19 mouse cellular contexts compared by ENCODE assay signal in the genomic region with DNA sequence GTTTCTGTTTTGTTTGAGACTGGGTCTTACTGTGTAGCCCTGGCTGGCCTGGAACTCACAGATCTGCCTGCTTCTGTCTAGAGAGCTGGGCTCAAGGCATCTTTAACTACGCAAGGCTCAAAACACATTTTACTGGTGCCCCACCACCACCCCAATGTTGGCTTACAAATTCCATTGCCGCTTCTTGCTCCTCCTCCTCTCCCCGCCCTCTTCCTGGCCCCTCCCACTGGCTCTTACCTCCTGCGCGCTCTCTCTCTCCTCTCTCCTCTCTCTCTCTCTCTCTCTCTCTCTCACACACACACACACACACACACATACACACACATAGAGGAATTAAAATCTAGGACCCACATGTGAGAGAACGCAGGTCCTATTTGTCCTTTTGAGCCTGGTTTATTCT. TPM values are rescaled to one million over a fixed set of nuclear protein-coding genes. Genes with fewer than 3 reads are reported as not detected.
DNase-seq lines count a peak whose midpoint lies in the region.
"Had no signal": no experiment of that assay in that cellular context is flagged by ENCODE, and none has a peak within 500 bp of the region (broad histone marks: within the 10 kb centered on the region; RNA-seq: fewer than 3 reads in every experiment).

No protein-coding gene starts in this region.

- peak; percentile 62 for DNase-seq in 416B (ENCODE audit: low read depth)
- DNase-seq in CD4-positive helper T cell, adult 2 months (ENCODE audit: low read depth, low spot score): peak; percentile 52
- peak; percentile 56 for DNase-seq in ZHBTc4 (ENCODE audit: low read depth, low spot score)
- no peak for DNase-seq in urinary bladder, postnatal 25 days (ENCODE audit: low spot score)
- DNase-seq in layer of hippocampus, postnatal 36 days: no peak
- no peak for DNase-seq in adipocyte (ENCODE audit: low spot score)
- DNase-seq: adrenal gland, postnatal 10 days; adrenal gland, postnatal 36 days; cerebellum, adult 18-20 months; cerebellum, adult 9-10 months; forebrain, postnatal 0 days; gastrocnemius, adult 2 months; gastrocnemius, postnatal 14 days; heart, adult 11 months had no signal

RNA-seq across cellular contexts. Expression of a gene that starts 18.9 kb away (rescaled TPM):
- not detected for total RNA-seq in layer of hippocampus, postnatal 36 days (2021)
- total RNA-seq: adrenal gland, adult 18-20 months; adrenal gland, postnatal 10 days; adrenal gland, postnatal 36 days; forebrain, postnatal 0 days; gastrocnemius, adult 2 months; gastrocnemius, postnatal 14 days; gastrocnemius, postnatal 4 days; heart, adult 8-10 months; heart, postnatal 25 days; hematopoietic stem cell, adult 5-6 weeks had no signal

RNA-seq across cellular contexts. Expression of a gene that starts 19.1 kb away (rescaled TPM):
- 10 to 100 TPM; 42.7 to 45.8 TPM for total RNA-seq in layer of hippocampus, postnatal 36 days (2021)

RNA-seq across cellular contexts. Expression of a gene that starts 21.7 kb away (rescaled TPM):
- not detected for total RNA-seq in layer of hippocampus, postnatal 36 days (2021)
- total RNA-seq: adrenal gland, adult 18-20 months; adrenal gland, postnatal 10 days; adrenal gland, postnatal 36 days; forebrain, postnatal 0 days; gastrocnemius, adult 2 months; gastrocnemius, postnatal 14 days; gastrocnemius, postnatal 4 days; heart, adult 8-10 months; heart, postnatal 25 days; hematopoietic stem cell, adult 5-6 weeks had no signal

RNA-seq across cellular contexts. Expression of a gene that starts 40.0 kb away (rescaled TPM):
- total RNA-seq in layer of hippocampus, postnatal 36 days (2021): 1 to 10 TPM; 3.7 to 5.9 TPM

Comparison
In these comparisons a context has a peak if more than half of its experiments do, and no peak if none do; other contexts are left out.
1. DNase-seq: peak in 416B (single experiment), CD4-positive helper T cell, adult 2 months (single experiment) and ZHBTc4 (single experiment); none in urinary bladder, postnatal 25 days (single experiment), layer of hippocampus, postnatal 36 days (0 of 2) and adipocyte (single experiment).